Mouse (Mus musculus) liver, embryonic 14.5 days (tissue): ENCODE results near the gene Ctu2. TPM values are rescaled to one million over a fixed set of nuclear protein-coding genes. Genes with fewer than 3 reads are reported as not detected.
A peak's percentile ranks its signal among the peaks of the same experiment; 100 is the strongest.

Experiments used
- ATAC-seq: fragments of 200-750 bp; cut with Nextera tagmentation; 2 replicates; pipeline ENCODE4 v1.8.0; 2017; ENCODE audit warnings: moderate number of reproducible peaks, mild to moderate bottlenecking, moderate library complexity; ENCODE audit not compliant: insufficient read depth
- DNase-seq, 3 experiments: peaks; one replicate each; pipeline ENCODE4 v3.0.0-alpha.2; 2012 to 2013; ENCODE audit warnings: low read depth in 3 of 3, low spot score in 3 of 3
- H3K27ac ChIP-seq: fragments of 300-500 bp; sonication (generic); 2 replicates; pipeline ENCODE4 v1.5.1; 2014; ENCODE audit warnings: moderate library complexity, mild to moderate bottlenecking, control low read depth, inconsistent platforms
- H3K27me3 ChIP-seq: fragments of 300-500 bp; sonication (generic); 2 replicates; pipeline ENCODE4 v1.6.1; 2014; ENCODE audit warnings: mild to moderate bottlenecking, low read length, moderate library complexity; ENCODE audit not compliant: control insufficient read depth, insufficient read depth
- H3K36me3 ChIP-seq: fragments of 300-500 bp; sonication (generic); replicated peaks from 2 replicates; pipeline ENCODE4 v1.6.1; 2014; ENCODE audit warnings: low read depth; ENCODE audit not compliant: control insufficient read depth, insufficient read depth
- H3K4me1 ChIP-seq, 2 experiments: fragments of 200-500 bp in 1 of 2; fragments of 300-500 bp in 1 of 2; sonication (generic) in 1 of 2; replicated peaks; 2 replicates each; pipeline ENCODE4 v1.6.1; 2012 to 2014; ENCODE audit warnings: antibody characterized with exemption in 1 of 2, inconsistent platforms in 1 of 2, low read length in 1 of 2; ENCODE audit not compliant: control insufficient read depth in 2 of 2, insufficient read depth in 2 of 2
- H3K4me2 ChIP-seq: fragments of 300-500 bp; sonication (generic); 2 replicates; pipeline ENCODE4 v1.6.1; 2014; ENCODE audit warnings: low read depth, mild to moderate bottlenecking, control low read depth, moderate library complexity
- H3K4me3 ChIP-seq, 2 experiments: fragments of 200-500 bp in 1 of 2; fragments of 300-500 bp in 1 of 2; sonication (generic) in 1 of 2; 2 replicates each; pipeline ENCODE4 v1.5.1; 2012 to 2014; ENCODE audit warnings: low read depth in 2 of 2, low read length in 2 of 2, mild to moderate bottlenecking in 2 of 2, control low read depth in 1 of 2, inconsistent platforms in 1 of 2, moderate library complexity in 1 of 2; ENCODE audit not compliant: insufficient read depth in 1 of 2
- H3K9ac ChIP-seq: fragments of 300-500 bp; sonication (generic); replicated peaks from 2 replicates; pipeline ENCODE4 v1.6.1; 2014; ENCODE audit warnings: mild to moderate bottlenecking, control low read depth, moderate library complexity
- H3K9me3 ChIP-seq: fragments of 300-500 bp; sonication (generic); 2 replicates; pipeline ENCODE4 v1.6.1; 2016; ENCODE audit warnings: low read length, mixed read lengths; ENCODE audit not compliant: control insufficient read depth
- CTCF ChIP-seq: IDR thresholded peaks from 2 replicates; pipeline ENCODE4 v1.5.1; 2016; ENCODE audit warnings: antibody characterized with exemption, low read depth, control low read depth
- EP300 ChIP-seq: IDR thresholded peaks from 2 replicates; pipeline ENCODE4 v1.6.1; 2016; ENCODE audit warnings: antibody characterized with exemption, low read depth
- WGBS: fragments of 180-500 bp; shearing (Covaris S2); extraction: QIAGEN DNeasy Blood & Tissue Kit; methylation state at CpG from one replicate; pipeline ENCODE4 v1.1.7; 2014; ENCODE audit not compliant: insufficient replicate concordance; 5-methylcytosine and 5-hydroxymethylcytosine counted together
- polyA plus RNA-seq, 2 experiments: library from polyadenylated mRNA; depleted of rRNA in 1 of 2; stranded (reverse) in 1 of 2; unstranded in 1 of 2; fragments of >200 nt; fragmentation: Nextera tagmentation in 1 of 2; extraction: Ambion mirVana in 1 of 2; gene quantifications; 2 replicates each; pipeline versions ENCODE4 v1.2.1 to v1.2.3; 2012 to 2014

Gene Ctu2
- 7.2 and 11.7 TPM in 2 replicates for polyA plus RNA-seq (2012; rRNA removed)
- 13.9 and 16.8 TPM in 2 replicates for polyA plus RNA-seq (2014; fragmentation: Nextera tagmentation; extraction: Ambion mirVana)

DNA sequence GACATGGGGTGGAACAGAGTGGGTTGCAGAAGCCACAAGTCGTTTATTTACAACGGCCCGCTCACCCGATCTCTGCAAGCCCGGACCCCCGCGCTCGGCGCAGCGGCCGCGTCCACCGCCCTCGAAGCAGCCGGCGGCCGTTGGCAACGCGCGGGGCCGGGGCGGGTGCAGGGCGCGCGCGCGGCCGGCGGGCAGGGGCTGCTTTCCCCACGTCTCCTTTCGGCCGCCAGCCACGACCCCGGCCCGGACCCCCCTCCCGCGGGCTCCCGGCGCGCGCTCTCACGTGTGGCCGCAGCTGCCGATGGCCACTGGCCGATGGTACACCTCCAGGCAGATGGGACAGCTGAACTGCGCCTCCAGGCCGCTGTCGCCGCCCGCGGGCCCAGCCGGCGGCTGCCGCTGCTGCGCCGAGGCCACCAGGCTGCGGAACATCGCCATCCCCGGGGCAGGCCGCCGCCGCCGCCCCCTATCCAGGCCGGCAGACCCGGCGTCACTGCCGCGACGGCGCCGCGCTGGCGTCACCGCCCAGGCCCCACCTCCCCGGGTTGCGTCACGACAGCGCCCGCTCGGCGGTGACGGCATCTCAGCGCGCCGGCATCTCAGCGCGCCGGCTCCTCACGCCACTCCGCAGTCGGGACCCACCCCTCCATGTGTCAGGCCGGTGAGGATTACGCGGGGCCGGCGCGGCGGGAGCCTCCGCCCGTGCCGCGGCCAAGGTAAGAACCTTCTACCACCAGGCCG lies at the start of gene Ctu2, which contains the start of gene Rnf166:
Gene Ctu2 (plus strand): TSS at position 564 of the 741 bp plus-strand sequence.
Gene Rnf166 (minus strand): TSS at position 485 of the 741 bp plus-strand sequence.
- under 1% methylated on average over 102 of the region's 103 CpGs for WGBS
- Histone ChIP-seq H3K27me3 (no peaks in the 10 kb centered on the region), H3K27ac (peak within 1 kb of the TSS; percentile 32), H3K36me3 (peaks cover 2% of the 10 kb centered on the region), H3K4me3 (peak within 1 kb of the TSS; percentile 88 to 94), H3K4me1 (peaks cover 2 to 5% of the 10 kb centered on the region in 2 experiments), H3K9ac (peak within 1 kb of the TSS; percentile 87), H3K9me3 (no peaks in the 10 kb centered on the region), H3K4me2 (peak within 1 kb of the TSS; percentile 86)
- ATAC-seq (peak; percentile 87), DNase-seq (peak; percentile 75 to 80 (median 78))
- TF ChIP-seq CTCF (no peak), EP300 (no peak)

DNA sequence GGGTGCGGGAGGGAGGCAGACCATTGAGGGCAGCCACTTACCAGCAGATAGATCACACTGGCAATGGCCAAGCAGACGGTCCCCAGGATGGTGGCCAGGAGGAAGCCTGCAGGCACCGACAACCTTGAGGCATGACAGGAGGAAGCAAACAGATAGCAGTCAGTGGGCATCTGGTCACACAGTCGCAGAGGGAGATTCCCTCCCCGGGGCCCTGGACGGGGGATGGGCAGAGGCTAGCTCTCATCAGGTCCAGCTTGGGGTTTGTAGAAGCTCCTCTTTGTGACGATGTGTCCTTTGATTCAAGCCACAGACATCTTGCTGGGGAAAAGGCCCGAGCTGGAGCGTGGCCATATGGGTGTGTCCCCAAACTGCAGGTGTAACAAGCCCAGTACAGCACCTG lies 49.8 kb upstream of the Ctu2 start:
- ATAC-seq = no peak
- no peak for TF ChIP-seq EP300
- no peak for TF ChIP-seq CTCF
- DNase-seq = no peak

DNA sequence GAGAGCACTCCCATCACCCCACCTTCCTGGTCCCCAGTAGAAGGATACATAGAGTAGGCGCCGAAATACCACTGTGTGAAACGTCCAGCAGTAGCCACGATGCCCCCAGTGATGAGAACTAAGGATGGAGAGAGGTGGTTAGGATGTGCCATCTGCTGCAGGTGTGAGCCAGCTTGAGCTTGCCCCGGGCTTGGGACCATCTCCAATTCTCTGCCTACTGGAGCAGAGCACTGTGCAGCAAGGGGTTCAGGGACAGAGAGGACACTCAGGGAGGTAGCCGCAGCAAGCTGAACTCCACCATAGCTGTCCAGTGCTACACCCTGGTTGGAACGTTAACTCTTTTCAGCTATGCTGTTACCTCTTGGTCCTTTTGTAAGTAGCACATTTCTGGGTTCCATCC lies 48.3 kb upstream of the Ctu2 start:
- H3K27ac ChIP-seq = no peak overlapping the region

More for the DNA sequence above, 49.8 kb upstream of the Ctu2 start:
- H3K4me1 ChIP-seq = peaks cover 0 to 5% of the 10 kb centered on the region in 2 experiments; a peak in 1 of 4 replicates
- H3K4me2 ChIP-seq = no peak overlapping the region
- H3K9ac ChIP-seq = no peak overlapping the region
- H3K9me3 ChIP-seq = no peaks in the 10 kb centered on the region
- 46% methylated on average over 9 of the region's 9 CpGs for WGBS
- H3K4me3 ChIP-seq = no peak overlapping the region
- H3K27me3 ChIP-seq = no peaks in the 10 kb centered on the region
- no peak overlapping the region for H3K27ac ChIP-seq
- H3K36me3 ChIP-seq = no peaks in the 10 kb centered on the region

DNA sequence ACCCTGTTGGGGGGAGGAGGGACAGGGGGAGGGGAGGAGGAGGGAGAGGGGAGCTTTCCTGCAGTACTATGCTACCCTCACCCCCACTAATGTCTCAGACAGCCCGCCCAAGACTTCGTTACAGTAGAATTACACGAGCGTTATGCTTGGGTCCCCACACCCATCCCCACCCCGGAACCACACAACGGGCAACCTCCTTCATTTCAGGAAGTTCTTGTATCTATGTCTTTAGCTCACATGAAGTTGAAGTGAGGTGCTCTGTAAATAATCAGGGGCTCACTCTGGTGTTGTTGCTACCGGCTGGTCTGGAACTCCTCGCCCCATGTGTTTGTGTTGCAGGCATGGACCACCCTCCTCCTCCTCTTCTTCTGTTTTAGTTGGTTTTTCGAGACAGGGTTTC lies 47.8 kb upstream of the Ctu2 start:
- DNase-seq (no peak), ATAC-seq (no peak)
- Histone ChIP-seq H3K9me3 (no peaks in the 10 kb centered on the region), H3K4me1 (peaks cover 3 to 15% of the 10 kb centered on the region in 2 experiments), H3K4me3 (no peak overlapping the region), H3K27ac (no peak overlapping the region), H3K36me3 (no peaks in the 10 kb centered on the region), H3K4me2 (no peak overlapping the region), H3K27me3 (no peaks in the 10 kb centered on the region), H3K9ac (no peak overlapping the region)
- 46% methylated on average over 9 of the region's 9 CpGs for WGBS
- TF ChIP-seq EP300 (no peak), CTCF (no peak)

More for the DNA sequence above, 48.3 kb upstream of the Ctu2 start:
- Histone ChIP-seq H3K36me3 (no peaks in the 10 kb centered on the region), H3K9ac (no peak overlapping the region), H3K4me2 (no peak overlapping the region), H3K4me1 (peaks cover 0 to 12% of the 10 kb centered on the region in 2 experiments; a peak in 2 of 4 replicates), H3K9me3 (no peaks in the 10 kb centered on the region), H3K4me3 (no peak overlapping the region), H3K27me3 (no peaks in the 10 kb centered on the region)
- TF ChIP-seq CTCF (no peak), EP300 (no peak)
- 77% methylated on average over 7 of the region's 7 CpGs for WGBS
- ATAC-seq = no peak
- DNase-seq = no peak

DNA sequence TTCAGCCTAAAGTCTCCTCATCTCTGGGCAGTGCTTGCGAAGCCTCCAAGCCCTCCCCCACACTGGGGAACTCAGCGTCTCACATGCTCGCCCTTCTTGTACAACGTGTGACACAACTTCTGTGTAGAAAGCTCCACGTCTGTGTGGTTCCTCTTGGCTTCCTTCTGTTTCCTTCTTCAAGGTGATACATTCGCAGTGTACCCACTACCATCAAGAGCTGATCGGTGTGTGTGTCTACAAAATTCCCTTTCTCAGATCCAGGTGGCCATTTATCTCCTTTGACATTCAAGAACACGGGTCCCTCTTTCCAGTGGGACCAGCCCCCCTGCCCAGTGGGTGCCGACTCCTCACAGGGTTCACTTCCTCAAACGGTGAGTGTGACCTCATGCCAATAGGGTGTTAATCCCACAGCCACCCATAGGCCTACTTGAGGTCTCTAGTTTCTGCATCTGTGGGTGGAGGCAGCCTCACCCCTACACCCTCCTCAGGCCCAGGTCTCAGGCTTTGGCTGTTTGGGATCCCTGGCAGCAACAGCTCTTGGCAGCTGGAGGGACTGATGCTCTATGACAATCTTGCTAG lies 45.8 kb upstream of the Ctu2 start:
- peak in 1 of 3 experiments; percentile 39 for DNase-seq
- H3K4me3 ChIP-seq = no peak overlapping the region
- no peak for ATAC-seq
- H3K9me3 ChIP-seq = no peaks in the 10 kb centered on the region
- H3K9ac ChIP-seq = no peak overlapping the region
- no peak overlapping the region for H3K4me2 ChIP-seq
- no peaks in the 10 kb centered on the region for H3K36me3 ChIP-seq
- peaks cover 3 to 15% of the 10 kb centered on the region in 2 experiments for H3K4me1 ChIP-seq
- 42% methylated on average over 10 of the region's 10 CpGs for WGBS
- TF ChIP-seq EP300 (no peak), CTCF (no peak)
- no peak overlapping the region for H3K27ac ChIP-seq
- no peaks in the 10 kb centered on the region for H3K27me3 ChIP-seq
